Mouse (Mus musculus): ENCODE data around the gene Fancl. TPM values are rescaled to one million over a fixed set of nuclear protein-coding genes. Genes with fewer than 3 reads are reported as not detected.

Fancl gene
- total RNA-seq, 2 experiments from 2014 or later = 11.5 to 12.2 TPM

- DNase-seq (ENCODE audit: low spot score in 2 of 2) = peak; percentile 13 to 28
Measured at GRCm38 (mm10) chr11:26489761-26490466, 104.0 kb downstream of the Fancl start.

- DNase-seq (ENCODE audit: low spot score in 2 of 2) = no peak
Measured at GRCm38 (mm10) chr11:26495951-26496350, 110.0 kb downstream of the Fancl start.

GRCm38 (mm10) chr11:26513683-26514082 lies 127.7 kb downstream of the Fancl start:
- no peak for DNase-seq (ENCODE audit: low spot score in 2 of 2)

- DNase-seq (ENCODE audit: low spot score in 2 of 2) = no peak
Measured at GRCm38 (mm10) chr11:26516086-26516485, 130.2 kb downstream of the Fancl start.

- no peak for DNase-seq (ENCODE audit: low spot score in 2 of 2)
Measured at GRCm38 (mm10) chr11:26518991-26519390, 133.1 kb downstream of the Fancl start.

Other genes starting within 250 kb of the Fancl start
- gene 5730522E02Rik, start 175.4 kb upstream of the Fancl start, total RNA-seq (2021) = 10 to 100 TPM; 13.6 to 19.5 TPM
- gene Gm6899, start 207.1 kb downstream of the Fancl start, total RNA-seq (2021) = not detected
- 1 to 10 TPM; 2.6 to 5.3 TPM for gene Vrk2, start 207.9 kb downstream of the Fancl start, total RNA-seq (2021)

Measured in layer of hippocampus, postnatal 10 days (tissue).